Mouse (Mus musculus) gastrocnemius, postnatal 14 days (tissue): ENCODE data around the gene Slit2. TPM values are rescaled to one million over a fixed set of nuclear protein-coding genes. Genes with fewer than 3 reads are reported as not detected.

Source experiments
- DNase-seq: peaks from one replicate; pipeline ENCODE4 v3.0.0; 2021; ENCODE audit warnings: mixed read lengths
- intact Hi-C: fragments of 180-260 bp; cut with DNase I; formaldehyde crosslinking; loops from one replicate; pipeline ENCODE4 v1.15.1; 2025; ENCODE audit warnings: low total_unique reads
- long read RNA-seq, 2 experiments: library from polyadenylated mRNA; stranded (forward); transcript quantifications; one replicate each; pipeline ENCODE4 v2.0.0; 2021
- total RNA-seq, 2 experiments: library from RNA; stranded (reverse); gene quantifications; 2 replicates each; pipeline ENCODE4 v1.2.3; 2021

Gene Slit2
- 1 to 10 TPM; 2.2 to 2.6 TPM for total RNA-seq
- long read RNA-seq, experiment 1: 0 reads
- long read RNA-seq, experiment 2: 0 reads

DNA sequence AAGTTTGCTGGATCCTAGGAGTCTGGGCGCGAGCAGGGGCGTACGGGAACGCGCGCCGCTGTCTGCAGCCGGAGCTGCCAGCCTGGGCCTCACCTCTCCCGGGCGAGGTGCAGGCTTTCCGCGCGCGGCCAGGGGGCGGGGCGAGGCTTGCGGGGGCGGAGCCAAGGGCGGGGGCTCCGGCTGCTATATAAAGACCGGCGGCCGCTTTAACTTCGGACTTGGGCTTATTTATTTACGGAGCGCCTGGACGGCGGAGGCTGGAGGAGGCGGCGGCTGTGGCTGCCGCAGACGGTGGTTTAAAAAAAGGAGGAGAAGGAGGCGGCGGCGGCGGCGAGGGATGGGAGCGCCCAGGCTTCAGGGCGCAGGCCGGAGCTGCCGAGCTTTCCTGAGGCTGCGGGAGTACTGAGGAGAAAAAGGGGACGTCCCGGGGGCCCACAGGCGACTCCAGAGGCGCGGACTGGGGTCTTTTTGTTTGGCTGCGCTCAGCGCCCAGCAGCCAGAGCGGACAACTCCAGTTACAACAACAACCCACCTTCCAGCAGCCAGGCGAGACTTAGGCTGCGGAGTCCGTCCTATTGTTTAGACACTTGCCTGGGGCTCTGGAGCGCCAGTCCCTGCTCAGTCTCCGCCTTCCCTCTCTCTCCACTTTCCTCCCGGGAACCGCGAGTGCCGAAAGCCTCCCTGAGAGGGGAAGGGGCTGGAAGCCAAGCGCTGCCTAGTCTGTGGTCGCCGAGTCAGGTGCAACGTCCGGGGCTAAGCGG, at the start of gene Slit2:
Gene Slit2 (plus strand): TSS at position 198 of the 761 bp plus-strand sequence.
- peak; percentile 75 for DNase-seq
- intact Hi-C loops: no loop called here

DNA sequence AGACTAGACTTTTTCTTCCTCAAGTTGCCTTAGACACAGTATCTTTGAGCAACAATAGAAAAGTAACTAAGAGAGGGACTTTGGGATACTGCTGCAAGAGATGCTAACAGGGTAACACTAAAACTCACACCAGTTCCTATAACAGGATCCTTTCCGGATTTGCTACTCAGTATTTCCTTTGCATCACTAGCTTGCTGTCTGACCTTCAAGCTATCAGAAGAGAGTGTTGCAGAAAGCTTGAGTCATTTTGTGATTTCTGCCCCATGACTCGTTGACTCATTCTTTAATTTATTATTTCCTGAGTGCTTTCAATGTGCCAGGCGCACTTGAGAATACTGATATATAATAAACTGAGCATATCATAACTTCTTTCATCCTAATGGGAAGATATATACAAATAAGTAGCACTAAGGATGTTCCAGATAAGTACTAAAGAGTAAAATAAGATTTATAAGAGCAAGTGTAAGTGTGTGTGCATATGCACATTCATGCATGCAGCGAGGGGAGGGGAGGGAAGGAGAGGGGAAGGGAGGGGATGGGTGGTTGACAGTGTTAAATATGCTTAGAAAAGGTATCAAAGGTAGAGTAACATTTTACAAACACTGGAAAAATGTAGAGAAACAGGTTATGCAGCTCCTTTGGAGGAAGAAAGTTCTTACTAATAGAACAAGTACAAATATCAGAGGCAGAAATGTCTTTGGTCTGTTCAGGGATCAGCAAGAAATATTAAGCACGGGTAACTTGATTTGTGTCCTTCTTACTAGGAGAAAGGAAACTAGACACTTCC, 44.2 kb upstream of the Slit2 start:
- intact Hi-C loops: no loop called here
- DNase-seq: no peak

DNA sequence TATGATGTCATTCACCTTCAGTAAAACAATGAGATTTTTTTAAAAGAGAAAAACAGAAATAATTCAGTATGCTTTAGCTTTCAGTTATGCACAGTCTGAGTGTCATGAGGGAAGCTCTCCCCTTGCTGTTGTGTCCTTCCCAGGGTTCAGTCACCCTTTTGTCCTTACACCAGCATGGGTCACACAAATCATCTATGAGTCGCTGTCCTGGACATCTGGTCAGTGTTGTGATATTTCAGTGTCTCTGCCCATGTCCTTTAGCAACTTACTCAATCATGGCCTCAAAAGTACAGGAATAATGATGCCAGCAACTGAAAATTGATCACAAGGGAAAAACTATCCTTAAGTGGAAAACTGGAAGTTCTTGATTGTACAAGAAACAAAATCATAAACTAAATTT, 26.5 kb upstream of the Slit2 start:
- DNase-seq: no peak
- intact Hi-C loops: no loop called here

DNA sequence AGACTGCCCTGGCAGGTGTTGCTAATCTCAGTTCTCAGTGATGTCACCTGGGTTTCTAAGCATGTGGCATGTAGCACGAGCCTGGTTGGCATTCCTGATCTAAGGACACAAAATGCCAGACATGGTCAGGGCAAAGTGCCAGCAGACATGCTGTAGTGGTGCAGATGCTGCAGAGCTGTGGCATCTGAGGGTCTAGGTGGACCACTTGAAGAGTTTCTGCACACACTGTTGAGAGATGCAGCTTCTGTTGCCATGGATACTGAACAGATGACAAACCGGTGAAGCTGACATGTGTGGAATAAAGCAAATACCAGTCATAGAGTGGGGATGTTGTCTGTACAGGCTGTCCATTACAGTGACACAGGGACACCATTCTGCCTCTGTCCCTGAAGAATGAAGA, 7.1 kb upstream of the Slit2 start:
- DNase-seq: no peak
- intact Hi-C loops: no loop called here

DNA sequence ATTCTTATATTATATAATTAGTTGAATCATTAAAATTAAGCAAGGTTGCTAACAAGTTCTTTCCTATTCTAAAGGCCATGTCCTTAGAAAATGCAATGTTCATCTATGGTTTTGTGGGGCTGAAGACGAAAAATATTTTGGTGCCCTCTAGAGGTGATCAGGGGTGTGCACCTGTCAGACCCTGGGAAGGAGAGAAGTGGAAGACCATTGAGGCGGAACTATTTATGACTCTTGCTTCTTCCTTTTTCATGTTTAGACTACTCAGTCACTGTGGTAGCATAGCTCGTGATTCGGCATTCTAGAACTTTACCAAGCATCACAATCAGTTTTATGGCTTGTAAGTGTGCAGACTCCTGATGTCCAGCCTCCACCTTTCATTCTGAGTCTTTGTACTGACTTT, 3.6 kb upstream of the Slit2 start:
- DNase-seq: no peak
- intact Hi-C loops: no loop called here

DNA sequence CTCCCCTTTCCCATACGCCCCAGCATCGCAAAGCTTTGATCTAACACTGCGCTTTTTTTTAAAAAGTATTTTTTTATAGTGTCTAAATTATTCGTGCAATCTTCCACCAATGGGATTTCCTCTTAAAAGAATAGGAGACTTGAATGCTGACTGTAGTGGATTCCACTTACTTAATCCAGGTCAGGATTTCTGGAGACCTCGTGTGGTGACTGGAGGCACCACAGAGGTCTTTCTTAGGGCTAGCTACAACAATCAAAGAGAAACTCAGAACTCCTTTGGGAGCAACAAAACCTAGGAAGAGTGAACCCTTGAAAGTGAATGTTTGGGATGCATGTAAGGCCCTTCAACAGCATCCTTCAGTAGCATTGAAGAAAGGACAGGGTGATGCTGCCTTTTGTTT, 2.5 kb upstream of the Slit2 start:
- no peak for DNase-seq
- intact Hi-C loops: no loop called here

DNA sequence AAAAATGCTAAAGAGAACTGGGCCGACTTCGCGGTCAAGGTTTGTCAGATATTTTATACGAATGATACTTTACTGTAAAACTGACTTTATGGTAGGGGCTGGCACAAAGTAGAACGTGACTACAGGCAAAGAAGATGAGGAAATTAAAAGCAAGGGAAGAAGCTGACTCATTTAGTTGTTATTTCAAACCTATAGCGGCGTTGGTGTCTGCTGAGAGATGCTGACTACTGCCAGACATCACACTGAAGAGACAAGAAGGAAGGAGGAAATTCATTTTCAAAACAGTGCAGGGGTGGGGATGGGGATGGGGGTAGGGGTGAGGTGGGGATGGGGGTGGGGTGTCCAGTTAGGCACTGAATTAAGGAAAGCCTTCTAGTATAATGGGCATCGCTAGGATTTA, 987 bp upstream of the Slit2 start:
- DNase-seq: no peak
- intact Hi-C loops: no loop called here

DNA sequence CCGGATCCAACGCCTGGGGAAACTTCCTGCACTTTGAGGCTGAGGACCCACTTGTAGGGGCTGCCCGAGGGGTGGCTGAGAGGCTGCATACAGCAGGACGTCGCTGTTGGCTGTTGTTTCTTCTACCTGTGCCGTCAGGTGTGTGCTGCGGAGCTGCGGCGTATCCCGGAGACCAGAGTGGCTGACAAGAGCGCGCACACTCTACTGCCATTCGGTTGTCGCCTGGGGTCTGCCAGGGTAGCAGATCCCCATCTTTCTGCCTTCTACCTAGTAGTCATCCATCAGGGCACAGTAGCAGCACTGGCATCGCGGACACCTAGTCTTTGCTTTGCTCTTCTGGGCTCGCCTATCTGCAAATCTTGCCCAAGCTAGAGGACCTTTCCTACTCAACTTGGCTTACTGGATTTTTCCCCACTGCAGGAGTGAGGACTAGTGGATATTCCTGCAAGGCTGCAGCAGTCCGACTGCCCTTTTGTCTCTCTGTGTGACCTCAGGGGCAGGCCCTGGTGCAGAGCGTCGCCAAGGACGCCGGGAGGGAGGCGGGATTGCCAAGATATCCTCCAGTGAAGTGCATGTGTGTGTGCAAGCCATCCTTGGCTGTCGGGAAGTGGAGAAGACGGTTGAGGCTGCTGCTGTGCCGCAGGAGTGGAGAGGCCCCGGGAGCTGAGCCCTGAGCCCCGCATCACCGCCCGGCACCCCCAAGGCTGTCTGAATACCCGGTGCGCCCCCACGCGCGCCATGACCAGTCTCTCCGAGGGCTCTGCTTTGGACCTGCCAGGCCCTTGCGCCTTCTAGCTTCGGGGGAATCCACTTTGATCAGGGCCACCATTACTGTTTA, 1.0 kb downstream of the Slit2 start:
- intact Hi-C loops: no loop called here
- DNase-seq: no peak

DNA sequence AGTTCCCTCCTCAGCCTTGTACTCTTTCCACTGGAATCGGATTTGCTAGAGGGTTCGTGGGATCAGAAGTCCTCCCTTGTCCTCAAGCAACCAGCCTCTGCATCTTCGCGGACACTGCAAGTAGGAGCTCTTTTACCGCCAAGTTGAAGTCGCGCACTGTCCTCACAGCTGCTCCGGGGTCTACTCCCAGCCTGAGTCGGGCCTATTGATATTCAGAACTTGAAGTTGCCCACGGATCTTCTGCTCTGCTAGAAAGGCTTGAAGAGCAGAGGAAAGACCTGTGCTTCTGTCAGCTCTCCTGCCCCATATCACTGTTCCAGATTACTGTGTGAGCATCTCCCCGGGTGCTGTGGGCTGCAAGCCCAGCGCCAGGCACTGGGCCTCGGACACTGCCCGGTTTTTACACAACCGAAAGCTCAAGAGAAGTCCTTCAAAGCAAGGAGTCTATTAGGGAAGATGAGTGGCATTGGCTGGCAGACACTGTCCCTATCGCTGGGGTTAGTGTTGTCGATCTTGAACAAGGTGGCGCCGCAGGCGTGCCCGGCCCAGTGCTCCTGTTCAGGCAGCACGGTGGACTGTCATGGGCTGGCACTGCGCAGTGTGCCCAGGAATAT, 1.8 kb downstream of the Slit2 start:
- no peak for DNase-seq
- intact Hi-C loops: no loop called here

DNA sequence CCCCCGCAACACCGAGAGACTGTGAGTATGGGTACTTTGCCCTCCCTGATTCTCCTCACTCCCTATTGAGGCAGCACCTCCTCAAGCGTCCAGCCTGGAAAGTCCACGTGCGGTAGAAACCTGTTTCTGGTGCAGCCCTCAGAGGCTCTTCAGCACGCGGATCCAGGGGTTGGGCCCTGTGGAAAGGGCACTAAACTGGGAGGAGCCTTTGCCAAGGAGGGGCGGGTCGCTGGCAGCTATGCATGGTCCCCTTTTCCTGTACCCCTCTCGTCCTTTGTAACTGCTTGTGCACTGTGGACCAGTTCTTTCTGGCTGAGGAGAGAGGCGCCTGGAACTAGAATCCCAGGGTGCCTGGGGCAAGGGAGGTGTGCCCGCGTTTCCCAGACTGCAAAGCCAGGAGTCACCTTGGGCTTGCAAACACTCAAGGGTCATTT, 2.3 kb downstream of the Slit2 start:
- no peak for DNase-seq
- intact Hi-C loops: no loop called here

DNA sequence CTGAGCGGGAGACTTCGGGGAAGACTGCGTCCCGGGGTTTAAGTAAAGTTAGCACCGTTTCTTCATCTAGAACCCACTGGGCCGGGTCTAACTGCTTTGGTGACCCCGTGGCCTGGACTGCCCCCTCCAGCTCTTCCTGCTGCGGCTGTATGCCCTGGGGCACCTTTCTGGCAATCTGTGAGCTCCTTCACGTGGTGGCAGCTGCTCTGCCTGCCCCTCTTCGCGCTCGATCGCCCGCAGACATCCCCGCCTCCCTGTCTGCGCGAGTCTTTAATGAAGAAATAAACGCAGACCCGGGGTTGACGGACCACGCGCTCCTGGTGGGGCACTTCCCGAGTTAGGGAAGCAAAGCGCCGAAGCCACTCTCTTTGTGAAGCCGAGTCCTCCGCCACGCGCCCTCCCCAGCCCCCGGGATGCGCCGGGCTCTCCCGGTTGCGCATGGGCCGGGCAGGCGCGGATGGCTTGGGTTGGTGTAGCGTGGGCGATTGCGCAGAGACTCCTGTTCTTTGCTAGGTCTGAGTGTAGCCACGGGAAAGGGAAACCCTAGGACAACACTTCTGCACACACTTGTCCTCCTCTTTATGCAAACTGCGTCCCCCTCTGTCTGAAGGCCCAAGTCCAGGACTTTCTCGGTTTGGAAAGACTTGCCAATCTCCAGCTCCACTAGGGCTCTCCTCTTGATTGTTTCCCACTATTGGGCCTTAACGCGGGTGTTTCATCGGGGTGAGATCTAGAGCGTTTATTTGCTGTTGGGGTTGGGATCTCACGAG, 3.1 kb downstream of the Slit2 start:
- intact Hi-C loops: no loop called here

DNA sequence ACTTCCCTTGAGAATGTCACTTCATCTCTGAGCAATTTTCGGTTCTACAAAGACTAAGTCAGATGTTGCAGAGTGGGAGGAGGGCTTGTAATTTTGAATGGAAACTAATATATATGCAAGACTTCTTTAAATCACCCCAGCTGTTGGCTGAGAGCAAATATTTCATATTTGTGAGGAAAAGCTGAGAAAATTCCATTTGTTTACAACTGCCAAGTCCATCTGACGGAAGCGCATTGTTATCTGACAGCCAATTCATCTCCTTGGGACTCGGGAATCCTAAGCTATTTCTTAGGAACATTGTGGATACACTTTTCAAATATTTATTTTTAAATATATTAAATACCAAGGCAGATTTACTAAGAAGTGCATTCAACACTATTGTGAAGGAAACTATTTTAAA, 8.0 kb downstream of the Slit2 start:
- no peak for DNase-seq

More for the DNA sequence above, 3.1 kb downstream of the Slit2 start:
- DNase-seq: no peak

DNA sequence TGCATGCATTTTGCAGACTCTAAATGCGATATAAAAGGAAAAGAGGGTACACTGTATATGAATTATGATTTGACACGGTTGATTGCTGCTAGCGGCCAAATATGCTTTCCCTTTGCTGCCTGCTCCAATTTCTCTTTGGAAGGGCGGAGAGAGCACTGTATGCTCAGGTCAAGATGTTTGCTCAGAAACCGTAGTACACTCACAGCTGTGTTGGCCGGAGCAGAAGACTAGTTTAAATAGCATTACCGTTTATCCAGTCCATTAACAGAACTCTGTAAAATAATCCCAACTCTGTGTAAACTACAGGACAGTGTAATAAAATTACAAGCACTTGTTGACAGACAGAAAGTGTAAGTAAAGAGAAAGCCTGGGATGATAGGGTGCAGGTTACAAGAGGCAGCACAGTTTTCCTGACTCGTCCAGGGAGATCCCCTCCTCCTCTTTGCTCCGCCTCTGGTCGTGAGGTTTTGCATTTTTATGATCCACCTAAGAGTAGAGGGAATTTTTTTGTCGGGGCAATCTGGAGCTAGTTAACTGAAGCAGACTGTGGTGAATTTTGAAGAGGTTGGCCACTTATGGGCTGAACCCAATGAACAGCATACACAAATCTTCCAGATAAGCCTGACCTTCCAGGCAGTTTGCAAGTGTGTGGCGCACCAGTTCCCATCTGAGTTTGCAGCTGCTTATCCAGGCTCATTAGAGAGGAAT, 20.9 kb downstream of the Slit2 start:
- intact Hi-C loops: no loop called here
- no peak for DNase-seq

More for the DNA sequence above, 8.0 kb downstream of the Slit2 start:
- intact Hi-C loops: no loop called here

DNA sequence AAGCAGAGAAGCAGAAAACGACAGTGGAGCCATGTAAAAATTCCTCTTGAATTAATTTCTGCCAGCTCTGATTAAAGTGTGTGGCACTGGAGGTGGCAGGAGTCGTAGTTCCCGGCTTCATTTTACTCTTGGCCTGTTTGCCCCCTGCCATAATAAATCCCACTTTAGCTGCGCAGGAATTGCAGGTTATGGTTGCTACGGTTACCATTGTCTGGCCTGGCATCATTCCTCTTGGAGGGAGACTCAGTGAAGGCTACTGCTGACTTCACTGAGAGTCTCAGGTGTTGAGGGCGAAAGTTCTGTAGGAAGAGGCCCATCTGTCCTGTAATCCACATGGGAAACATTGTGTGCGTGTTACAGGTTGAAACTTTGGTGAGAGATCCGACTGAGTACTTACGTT, 22.6 kb downstream of the Slit2 start:
- intact Hi-C loops: no loop called here
- DNase-seq: no peak

DNA sequence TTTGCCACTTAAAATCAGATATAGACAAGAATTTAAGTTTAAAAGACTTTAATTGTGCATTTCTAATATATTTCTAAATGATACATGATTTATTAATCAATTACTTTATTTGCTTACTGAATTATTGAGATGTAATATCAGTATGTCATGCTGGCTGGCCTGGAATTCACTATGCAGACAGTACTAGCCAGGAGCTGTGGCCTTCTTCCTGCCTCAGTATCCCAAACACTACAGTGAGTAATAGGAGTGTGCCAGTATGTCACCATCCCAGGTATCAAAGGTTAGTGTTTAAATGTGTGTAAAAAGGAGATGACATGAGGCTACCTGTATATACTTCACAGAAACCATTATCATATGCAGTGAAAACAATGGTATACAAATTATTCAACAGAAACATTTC, 23.1 kb downstream of the Slit2 start:
- intact Hi-C loops: no loop called here
- DNase-seq: no peak

DNA sequence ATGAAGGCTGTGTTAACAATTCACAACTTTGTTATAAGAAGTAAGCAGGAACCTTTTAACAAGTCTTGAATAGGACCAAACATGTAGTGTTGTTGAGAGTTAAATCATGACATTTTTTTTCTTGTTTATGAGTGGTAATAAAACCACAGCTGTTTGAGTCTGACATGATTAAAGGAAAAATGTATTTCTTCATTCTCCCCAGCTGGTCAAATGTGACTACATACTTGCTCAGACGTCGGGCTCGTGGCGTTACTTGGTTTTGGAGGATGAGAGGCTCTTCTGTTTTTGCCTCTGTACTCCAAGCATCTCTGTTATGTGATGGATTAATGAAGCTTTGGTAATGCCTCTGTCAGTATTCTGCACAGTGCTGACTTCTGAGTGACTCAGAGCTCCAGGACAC, 40.5 kb downstream of the Slit2 start:
- intact Hi-C loops: no loop called here
- no peak for DNase-seq

DNA sequence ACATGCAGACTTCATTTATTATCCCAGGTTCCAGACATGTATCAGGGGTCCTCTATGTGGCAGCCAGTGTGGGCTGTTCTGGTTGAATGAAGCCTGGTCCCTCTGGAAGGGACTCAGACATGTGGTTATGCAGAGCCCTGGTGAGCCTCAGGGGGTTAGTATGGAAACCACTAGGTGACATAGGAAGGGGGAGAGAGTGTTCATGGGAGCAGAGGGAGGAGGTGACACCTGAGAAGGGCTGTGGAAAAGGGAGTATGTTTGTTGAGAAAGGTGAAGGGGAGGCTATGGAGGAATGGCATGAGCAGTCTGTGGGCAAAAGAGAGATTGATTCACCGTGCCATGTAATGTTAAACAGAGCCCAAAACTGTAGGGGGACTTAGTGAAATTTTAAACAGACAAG, 51.9 kb downstream of the Slit2 start:
- DNase-seq: no peak
- intact Hi-C loops: no loop called here

DNA sequence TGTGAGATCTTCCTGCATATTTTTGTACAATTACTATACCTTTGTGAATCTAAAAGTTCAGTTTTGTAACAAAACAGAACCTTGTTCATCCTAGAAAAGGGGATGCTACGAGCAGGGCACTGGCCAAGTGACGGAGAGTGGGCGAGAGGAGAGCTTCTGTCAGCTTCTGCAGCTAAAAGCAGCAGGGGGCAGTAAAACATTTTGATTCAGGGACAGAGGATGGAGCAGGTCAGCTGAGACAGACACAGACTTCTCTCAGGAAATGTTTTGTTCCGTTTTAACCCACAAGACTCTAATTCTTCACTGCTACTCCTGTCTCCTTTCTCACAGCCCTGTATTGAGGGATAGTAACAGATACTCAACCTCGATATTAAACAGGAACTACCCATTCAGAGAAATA, 55.1 kb downstream of the Slit2 start:
- intact Hi-C loops: no loop called here
- DNase-seq: peak; percentile 8
